Mouse (Mus musculus): ENCODE measurements around the gene Gstt4.
"Not testable (repeated sequence)": the region's sequence is repeated elsewhere in the genome, so short reads cannot be mapped to it uniquely, and the experiment has no call there.

Gstt4 gene

GRCm38 (mm10) chr10:75789841-75790240, 32.5 kb downstream of the Gstt4 start:
- DNase-seq (ENCODE audit: low read depth, low spot score): no peak

GRCm38 (mm10) chr10:75789081-75789735, 33.1 kb downstream of the Gstt4 start:
- no peak for DNase-seq (ENCODE audit: low read depth, low spot score)

GRCm38 (mm10) chr10:75788277-75788676, 34.1 kb downstream of the Gstt4 start:
- no peak for DNase-seq (ENCODE audit: low read depth, low spot score)

- no peak for DNase-seq (ENCODE audit: low read depth, low spot score)
Observed at GRCm38 (mm10) chr10:75785442-75785841, 36.9 kb downstream of the Gstt4 start.

GRCm38 (mm10) chr10:75780769-75781578, 41.4 kb downstream of the Gstt4 start, which contains the start of the genes Gm20441 and Gstt3:
Gene Gm20441 (minus strand): TSS chr10:75780954.
Gene Gstt3 (minus strand): TSS chr10:75781414.
- DNase-seq (ENCODE audit: low read depth, low spot score): no peak

GRCm38 (mm10) chr10:75779206-75780174, 42.9 kb downstream of the Gstt4 start:
- no peak for DNase-seq (ENCODE audit: low read depth, low spot score)

- DNase-seq (ENCODE audit: low read depth, low spot score): no peak
Observed at GRCm38 (mm10) chr10:75777885-75778284, 44.5 kb downstream of the Gstt4 start.

GRCm38 (mm10) chr10:75776562-75776961, 45.8 kb downstream of the Gstt4 start:
- DNase-seq (ENCODE audit: low read depth, low spot score): no peak

GRCm38 (mm10) chr10:75774587-75774986, 47.8 kb downstream of the Gstt4 start:
- DNase-seq (ENCODE audit: low read depth, low spot score): no peak

- DNase-seq (ENCODE audit: low read depth, low spot score): no peak
Observed at GRCm38 (mm10) chr10:75774102-75774501, 48.2 kb downstream of the Gstt4 start.

GRCm38 (mm10) chr10:75772795-75773664, 49.3 kb downstream of the Gstt4 start, which contains the start of gene Ddt:
Gene Ddt (minus strand): TSS chr10:75773414.
- DNase-seq (ENCODE audit: low read depth, low spot score): peak; percentile 84

GRCm38 (mm10) chr10:75767756-75768155, 54.6 kb downstream of the Gstt4 start:
- not testable (repeated sequence) for DNase-seq (ENCODE audit: low read depth, low spot score)

GRCm38 (mm10) chr10:75766856-75767255, 55.5 kb downstream of the Gstt4 start:
- no peak for DNase-seq (ENCODE audit: low read depth, low spot score)

Data from WW6 (cell line).